Mouse (Mus musculus): Measurements from ENCODE around the gene Fam204a.

The Fam204a gene

GRCm38 (mm10) chr19:60160611-60161274 is 65.8 kb downstream of the Fam204a start:
- ATAC-seq (ENCODE audit: low TSS enrichment): no peak

- ATAC-seq (ENCODE audit: low TSS enrichment): no peak
These were observed 66.7 kb downstream of the Fam204a start for GRCm38 (mm10) chr19:60159827-60160226.

GRCm38 (mm10) chr19:60155266-60155665 is 71.2 kb downstream of the Fam204a start:
- ATAC-seq (ENCODE audit: low TSS enrichment): no peak

GRCm38 (mm10) chr19:60153096-60153495 is 73.4 kb downstream of the Fam204a start:
- ATAC-seq (ENCODE audit: low TSS enrichment): no peak

GRCm38 (mm10) chr19:60150056-60150455 is 76.4 kb downstream of the Fam204a start:
- ATAC-seq (ENCODE audit: low TSS enrichment): no peak

GRCm38 (mm10) chr19:60149078-60149960 is 77.2 kb downstream of the Fam204a start:
- ATAC-seq (ENCODE audit: low TSS enrichment): no peak

Measured in frontal cortex, adult (tissue).